Mouse (Mus musculus) cerebellum, postnatal 4 days (tissue): Measurements from ENCODE around the gene Elavl3.

Experiments
- DNase-seq, 2 experiments: peaks; one replicate each; pipeline ENCODE4 v3.0.0; 2022; ENCODE audit warnings: low spot score in 2 of 2, mixed read lengths in 1 of 2

Elavl3 gene

DNA sequence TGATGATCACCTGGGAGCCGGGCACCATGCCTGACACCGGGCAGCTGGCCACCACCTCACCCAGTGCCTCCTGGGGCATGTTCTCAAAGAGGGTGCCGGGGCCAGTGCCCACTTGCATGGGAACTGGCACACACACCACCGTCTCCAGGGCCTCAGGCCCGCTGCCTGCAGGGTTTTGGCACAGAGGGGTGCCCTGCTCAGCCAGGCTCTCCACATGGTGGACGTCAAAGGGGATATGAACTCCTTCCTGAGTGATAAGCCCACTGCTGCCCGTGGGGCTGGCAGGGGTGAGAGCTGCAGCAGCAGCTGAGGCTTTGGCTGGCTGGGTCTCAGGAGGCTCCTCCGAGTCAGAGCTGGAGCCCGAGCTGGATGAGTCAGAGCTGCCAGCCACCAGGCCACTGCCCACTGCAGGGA, 6.2 kb upstream of the Elavl3 start:
- peak; percentile 38 to 62 for DNase-seq

DNA sequence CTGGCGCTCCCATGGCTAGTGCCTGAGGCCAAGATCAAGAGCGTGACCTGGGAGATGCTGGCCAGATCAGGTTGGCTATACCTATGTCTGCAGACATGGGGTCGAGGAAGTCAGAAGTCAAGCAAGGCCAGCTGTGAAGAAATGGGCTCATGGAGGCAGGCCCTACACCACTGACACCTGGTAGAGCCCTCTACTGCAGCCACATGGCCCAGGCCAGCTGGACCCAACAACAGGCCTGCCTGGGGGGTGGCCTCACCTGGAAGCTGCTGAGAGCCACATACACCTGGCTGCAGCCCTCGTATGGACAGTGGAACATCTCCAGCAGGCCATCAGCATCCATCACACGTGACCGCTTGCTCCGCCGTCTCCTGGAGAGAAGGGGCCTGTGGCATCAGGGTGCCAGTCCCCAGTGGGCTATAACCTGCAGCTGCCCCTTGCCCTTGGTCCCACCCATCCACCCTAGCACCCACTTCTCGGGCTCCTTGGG, 5.3 kb upstream of the Elavl3 start:
- no peak for DNase-seq

DNA sequence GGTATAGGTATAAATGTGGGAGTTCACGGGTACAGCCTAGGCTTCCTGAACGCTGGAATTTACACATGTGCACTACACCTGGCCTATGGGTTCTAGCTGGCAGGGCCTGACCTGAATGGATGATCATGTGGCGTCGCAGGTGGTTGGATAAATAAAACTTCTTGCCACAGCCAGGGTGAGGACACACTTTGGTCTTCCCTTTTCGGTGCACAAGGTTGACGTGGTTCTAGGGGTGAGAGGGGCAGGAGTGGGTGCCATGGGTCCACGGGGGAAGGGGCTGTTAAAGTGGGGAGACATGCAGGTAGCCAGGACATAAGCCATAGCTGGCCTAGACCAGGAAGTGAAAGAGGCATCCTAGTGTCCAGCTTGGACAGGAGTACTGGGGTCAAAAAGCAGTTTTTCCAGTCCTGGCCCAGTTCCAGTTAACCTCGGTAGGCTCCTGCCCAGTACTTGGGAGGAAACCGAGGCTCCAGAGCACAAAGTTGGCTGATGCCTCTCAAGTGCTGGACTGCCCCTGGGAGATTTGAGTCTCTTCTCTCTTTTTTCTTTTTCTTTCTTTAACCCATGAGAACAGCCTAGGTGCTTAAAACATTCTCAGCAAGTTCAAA, 4.6 kb upstream of the Elavl3 start:
- no peak for DNase-seq

DNA sequence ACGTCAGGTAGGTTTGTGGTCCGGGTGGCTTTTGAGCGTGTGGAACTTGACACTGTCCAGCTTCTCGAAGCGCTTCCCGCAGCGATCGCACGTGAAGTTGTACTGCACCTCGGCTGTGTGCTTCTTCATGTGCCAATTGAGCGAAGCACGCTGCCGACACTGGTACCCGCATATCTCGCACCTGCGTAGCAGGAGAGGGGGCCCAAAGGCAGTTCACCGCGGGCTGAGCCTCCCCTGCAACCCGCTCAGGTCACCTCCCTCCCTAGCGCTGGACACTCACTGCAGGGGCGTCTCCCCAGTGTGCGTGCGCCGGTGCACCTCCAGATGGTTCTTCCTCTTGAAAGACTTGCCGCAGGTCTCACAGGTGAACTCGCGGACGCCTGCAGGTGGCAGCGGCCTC, 3.9 kb upstream of the Elavl3 start:
- no peak for DNase-seq

DNA sequence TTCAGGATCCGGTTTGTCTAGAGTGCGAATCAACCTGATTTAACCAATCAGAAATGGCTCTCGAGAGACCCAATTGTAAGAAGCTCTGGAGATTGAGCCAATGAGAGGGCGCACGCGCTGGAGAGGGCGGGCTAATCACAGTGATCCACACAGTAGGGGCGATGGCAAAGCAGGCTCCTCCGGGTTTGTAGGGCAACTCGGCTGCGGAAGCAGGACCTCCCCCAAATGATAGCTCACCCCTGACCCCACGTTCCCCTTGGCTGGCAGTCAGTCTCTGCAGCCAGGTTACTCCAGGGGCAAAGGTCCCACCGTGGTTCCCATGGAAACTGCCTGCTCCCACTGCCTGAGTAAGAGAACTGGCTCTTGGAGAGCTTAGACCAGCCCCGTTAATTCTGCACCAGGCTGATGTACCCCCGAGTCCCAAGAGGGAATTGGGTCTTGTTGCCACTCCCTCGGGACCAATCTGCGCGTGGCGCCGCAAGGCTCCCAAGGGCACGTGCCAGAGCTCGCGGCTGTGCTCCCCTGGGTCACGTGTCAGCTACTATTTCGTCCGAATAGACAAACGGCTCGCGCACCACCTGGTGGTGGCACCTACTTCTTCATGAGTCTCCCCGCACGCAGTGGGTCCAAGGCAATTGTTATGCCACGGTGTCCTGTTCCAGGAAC, 2.7 kb upstream of the Elavl3 start:
- peak; percentile 47 to 75 for DNase-seq

DNA sequence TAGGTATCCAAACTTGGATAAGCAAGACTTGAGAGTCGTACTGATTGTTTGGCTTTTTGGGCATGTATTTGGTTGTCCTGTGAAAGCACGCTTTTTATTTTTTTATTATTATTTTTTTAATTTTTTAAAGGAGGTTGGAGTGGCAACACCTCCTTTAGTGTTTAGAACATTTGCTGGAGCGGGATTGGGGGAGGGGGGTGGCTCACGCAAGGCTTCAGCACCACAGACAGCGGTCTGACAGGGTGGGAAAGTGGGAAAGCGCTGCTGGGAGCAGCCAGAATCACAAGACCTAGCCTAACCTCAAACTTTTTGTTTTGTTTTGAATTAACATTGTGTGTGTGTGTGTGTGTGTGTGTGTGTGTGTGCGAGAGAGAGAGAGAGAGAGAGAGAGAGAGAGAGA, 1.8 kb upstream of the Elavl3 start:
- no peak for DNase-seq

DNA sequence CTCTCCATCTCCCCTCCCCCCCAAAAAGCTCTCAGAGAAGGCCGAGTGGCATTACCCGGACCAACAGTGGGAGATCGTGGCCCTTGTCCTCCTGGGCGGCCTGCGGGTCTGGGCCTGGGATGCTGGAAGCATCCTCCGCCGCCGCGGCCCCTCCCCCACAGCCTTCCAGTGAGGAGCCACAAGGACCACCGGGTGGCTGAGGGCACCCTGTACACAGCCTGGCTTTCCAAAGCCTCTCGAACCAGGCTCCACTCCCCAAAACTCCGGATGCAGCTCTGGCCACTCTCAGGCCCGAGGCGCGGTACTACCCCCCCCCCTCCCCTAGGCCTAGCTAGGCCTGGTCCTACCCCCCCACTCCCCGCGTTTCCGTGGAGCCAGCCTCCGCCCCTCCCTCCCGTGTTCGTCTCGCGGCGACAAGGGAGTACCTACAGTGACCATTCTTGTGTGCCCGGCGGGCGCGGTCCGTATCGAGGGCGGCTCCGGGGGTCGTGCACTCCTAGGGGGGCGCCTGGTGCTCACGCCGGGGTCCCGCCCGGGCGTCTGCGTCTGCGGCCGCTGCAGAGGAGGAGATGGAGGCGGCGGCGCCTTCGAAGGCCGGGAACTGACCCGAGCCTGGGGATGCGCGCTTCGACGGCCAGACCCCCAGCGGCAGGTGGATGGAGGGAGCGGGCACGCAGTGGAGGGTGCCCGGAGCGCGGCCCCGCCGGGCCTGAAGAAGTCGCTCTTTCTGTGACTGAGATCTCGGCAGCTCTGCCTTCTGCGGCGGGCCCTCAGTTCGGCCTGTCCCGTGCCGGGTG, 464 bp downstream of the Elavl3 start:
- DNase-seq = peak in 1 of 2 experiments; percentile 63

DNA sequence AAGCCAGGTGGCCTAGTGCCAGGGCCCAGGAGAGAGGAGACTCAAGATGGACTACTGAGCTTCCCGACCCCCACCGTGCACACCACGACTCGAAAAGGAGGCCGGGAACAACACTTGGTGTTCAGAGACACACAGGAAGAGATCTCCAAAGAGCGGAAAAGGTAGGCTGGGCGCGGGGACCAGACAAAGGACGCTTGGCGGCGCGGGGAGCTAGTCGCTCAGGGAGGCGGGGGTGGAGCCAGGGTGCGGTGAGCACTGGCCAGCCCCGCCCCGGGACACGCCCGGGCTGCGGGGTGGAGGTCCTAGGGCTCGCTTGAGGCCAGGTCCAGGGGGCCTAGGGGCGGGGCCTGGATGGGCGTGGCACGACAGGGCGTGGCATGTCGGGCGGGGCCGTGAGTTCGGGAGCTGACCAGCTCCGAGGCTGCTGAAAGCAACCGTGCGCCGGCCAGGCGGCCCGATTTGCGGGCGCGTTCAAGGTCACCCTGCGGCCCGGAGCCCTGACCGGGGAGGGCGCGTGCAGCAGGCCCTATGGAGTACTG, 1.4 kb downstream of the Elavl3 start:
- DNase-seq = peak; percentile 38 to 80

DNA sequence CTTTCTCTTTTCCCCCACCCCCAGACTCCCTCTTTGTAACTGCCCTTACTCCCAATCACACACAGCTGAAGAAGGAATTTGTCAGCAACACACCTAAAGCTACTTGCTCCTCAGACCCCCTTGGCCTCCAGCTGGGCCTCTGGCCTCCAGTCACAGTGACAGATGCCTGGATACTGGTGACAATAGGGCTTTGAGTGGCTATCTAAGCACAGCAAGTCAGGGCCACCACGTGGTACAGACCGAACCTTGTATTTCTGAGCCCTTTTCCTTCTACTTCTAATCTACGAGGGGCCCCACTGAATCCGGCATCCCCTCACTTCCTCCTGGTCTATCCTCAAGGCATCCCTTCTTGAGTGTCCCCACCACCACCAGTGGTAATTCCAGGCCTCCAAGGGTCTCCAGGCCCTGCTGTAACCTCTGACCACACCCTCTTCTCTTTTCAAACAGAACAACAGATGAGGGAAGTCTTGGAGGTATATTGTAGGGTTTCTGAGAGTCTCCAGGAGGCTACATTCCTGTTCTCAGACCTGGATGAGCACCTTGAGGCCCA, 2.0 kb downstream of the Elavl3 start:
- DNase-seq = peak in 1 of 2 experiments; percentile 53

DNA sequence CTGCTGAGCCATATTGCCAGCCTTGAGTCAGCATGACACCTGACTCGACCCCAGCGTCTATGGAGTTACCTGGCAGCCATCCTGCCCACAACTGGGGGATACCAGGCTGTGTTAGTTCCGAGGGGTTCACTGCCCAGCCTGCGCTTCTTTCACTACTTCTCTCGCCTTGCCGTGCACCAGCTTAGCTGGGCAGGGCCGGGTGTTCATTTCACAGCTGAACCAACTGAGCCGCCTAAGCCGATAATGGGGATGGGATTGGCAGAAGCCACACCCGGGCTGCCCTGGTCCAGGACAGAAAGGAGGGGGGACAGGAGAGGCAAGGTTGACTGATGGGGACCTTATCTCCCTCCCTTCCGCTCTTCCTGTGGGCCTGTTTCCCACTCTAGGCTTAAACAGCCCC, 2.5 kb downstream of the Elavl3 start:
- peak in 1 of 2 experiments; percentile 34 for DNase-seq

DNA sequence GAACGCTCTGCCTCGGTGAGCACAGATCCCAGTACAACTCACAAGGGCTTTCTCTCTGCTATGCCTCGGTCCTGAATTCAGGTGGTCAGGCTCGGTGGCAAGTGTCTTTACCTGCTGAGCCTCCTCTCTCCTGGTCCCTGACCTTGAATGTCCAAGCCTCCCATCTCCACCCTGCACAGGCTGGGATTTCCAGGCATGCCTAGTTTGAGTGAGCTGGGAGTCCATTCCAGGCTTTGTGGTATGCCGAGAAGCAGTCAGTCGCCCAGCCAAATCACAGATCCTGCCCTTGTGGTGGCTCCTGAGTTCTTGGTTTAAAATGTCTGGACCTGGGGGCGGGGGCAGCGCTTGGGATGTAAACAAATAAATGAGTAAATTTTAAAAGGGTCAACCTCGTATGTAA, 4.5 kb downstream of the Elavl3 start:
- no peak for DNase-seq

DNA sequence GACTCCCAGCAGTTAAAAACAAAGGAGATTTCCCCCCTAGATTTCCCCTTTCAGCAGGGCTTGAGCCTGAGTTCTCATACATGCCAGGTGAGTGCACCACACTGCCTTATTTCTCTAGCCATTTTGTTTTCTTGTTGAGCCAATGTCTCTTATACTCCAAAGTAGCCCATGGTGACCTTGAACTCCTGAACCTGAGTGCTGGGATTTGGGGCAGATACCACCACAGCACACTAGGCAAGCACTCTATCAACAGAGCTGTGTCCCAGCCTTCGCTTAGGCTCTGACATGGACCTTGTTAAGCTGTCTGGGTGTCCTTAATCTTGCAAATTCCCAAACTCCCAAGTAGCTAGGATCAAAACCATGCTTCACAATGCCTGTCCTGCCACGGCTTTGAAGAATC, 10.0 kb downstream of the Elavl3 start:
- no peak for DNase-seq

DNA sequence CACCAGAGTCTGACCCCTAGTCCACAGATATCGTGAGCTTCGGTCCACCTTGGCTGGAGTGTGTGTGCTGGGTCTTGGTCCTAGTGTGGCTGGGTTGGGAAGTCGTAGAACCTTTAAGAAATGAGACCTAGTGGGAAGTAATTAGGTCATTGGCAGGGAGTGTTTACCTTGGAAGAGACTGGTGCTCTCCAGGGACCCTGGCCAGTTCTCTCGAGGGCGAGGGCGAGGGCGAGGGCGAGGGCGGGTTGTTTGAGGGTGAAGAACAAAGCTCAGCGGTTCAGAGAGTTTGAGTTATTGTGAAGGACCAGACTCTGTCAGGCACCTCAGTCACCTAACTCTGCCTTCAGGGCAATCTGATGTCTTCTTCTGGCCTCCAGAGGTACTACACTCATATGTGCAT, 14.0 kb downstream of the Elavl3 start:
- DNase-seq = no peak

DNA sequence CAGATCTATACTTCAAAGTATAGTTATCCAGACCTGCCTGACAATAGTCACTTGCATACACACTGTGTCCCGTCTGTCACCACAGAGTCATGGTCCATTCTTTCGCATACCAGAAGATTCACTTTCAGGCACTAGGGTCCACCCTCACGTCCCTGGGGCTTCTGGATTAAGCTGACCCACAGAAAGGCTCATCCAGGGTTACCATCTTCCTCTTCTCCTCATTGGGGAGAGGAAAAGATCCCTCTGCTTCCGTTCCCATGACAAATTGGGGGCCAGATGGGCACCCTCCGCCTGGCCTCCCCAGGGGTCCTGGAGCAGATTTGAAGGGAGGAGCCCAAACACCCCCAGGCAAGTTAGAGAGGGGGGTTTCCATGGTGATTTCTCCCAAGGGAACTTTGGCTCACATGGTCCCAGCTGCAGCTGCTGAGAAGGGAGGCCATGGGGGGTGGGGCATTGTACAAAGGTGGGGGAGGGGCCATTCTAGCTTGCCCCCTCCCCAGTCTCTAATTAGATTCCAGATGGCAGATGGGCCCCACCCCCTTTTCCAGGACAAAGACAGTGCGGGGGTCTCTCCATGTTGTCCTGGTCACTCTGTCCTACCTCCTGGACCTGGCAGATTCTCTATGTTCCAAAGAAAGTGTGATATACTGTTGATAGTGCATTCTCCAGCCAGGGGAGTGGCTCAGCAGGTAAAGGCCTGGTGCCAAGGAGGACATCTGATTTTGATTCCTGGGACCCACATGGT, 16.4 kb downstream of the Elavl3 start:
- no peak for DNase-seq

DNA sequence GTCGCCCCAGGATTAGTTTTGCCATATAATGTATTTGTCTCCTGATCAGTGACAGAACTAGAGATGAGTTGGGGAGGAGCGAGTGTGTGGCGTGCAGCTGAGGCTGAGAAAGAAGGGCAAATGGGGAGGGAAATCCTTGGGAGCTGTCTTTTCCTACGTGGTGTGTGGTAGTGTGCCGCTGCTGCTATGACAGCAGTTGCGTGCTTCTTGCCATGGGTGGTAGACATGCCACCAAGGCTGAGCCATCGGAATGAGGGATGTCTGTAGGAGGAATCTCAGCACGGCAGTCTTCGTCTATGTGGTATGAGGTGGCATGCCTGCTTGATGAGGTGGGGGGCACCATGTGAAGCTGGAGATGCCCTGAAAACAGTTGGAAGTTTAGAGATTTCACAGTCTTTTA, 21.4 kb downstream of the Elavl3 start:
- no peak for DNase-seq

DNA sequence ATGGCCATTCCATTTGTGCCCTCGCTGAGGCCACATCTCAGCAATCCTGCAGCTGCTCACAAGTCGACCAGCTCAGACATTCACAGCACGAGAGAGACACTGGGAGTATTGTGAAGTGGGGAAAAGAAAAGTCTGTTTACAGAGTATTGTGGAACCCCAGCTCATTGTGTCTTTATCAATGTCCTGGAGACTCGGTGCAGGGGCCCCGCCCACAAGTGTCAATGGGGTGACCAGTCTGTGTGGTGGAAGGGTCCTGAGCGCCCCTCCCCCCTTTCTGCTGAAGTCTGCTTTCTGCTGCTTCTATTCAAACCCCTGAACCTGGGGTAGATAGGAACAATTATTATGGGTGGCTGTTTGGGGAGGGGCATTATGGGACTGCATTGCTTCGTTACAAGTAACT, 23.4 kb downstream of the Elavl3 start:
- no peak for DNase-seq

DNA sequence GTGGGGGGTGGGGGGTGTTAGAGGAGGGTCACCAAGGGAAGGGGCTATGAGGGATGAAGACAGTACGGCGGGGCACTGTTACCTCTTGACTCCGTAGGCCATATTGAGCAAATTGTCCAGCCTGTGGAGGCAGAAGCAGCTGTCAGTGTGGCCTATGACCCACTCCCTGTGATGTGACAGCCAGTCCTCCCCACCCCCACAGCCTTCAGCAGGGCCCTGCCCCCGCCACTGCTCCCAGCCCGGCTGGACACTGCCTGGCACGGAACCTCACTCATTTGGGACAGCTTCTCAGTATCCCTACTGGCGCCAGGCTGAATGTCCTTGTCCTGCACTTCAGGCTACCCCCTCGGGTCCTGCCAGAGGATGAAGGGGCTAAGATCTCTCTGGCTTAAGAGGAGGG, 27.2 kb downstream of the Elavl3 start:
- no peak for DNase-seq

DNA sequence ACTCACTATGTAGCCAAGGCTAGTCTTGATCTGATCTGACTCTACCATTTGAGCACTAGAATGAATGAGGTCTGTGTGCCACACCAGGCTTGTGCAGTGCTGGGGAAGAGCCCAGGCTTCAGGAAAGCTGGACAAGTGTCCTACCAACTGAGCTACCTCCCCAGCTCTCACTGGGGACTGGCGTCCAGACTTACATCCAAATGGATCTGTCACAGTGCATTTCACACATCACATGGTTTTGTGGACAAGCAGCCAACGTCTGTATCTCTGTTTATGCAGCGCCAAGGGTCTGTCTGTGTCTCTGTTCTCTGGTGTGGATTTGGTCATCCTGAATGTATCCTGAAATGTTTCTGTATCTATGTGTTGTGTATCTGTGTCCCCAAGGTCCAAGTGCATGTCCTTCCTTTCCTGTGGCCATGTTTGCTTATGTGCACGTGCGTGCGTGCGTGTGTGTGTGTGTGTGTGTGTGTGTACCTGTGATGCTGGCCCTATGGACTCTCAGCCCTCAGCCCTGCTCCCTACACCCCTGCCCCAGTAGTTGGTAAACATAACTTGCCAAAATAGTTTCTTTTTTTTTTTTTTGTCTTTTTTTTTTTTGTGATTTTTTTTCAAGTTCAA, 34.5 kb downstream of the Elavl3 start:
- DNase-seq = no peak

DNA sequence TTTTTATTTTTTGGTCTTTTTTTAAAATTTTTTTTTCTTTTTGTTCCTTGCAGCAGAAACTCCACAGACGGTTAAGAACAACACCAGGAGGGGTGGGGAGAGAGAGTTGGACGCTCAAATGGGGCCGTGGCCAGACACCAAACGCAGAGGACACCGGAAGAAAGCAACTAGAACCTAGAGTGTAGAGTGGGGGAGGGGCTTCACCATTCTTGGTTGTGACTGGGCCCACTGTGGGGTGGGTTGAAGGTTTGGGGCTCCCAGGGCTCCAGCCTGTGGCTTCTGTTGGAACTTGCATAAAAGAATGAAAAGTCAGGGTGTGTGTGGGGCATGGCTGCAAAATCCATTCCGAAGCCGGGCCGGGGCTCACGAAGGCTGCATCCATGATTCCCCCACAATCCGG, 35.6 kb downstream of the Elavl3 start:
- DNase-seq = no peak

DNA sequence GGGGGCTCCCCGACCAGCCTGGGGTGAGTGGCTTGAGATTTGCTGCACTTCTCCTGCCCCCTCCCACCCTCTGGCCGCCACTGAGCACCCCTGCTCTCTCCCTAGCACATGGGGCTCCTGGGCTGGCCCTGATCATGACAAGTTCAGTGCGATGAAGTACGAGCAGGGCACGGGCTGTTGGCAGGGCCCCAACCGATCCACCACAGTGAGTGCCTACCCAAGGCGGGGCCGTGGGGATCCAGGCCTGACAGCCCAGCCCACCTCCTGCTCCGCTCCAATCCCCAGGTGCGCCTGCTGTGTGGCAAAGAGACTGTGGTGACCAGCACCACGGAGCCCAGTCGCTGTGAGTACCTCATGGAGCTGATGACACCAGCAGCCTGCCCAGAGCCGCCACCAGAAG, 39.1 kb downstream of the Elavl3 start:
- DNase-seq = no peak

DNA sequence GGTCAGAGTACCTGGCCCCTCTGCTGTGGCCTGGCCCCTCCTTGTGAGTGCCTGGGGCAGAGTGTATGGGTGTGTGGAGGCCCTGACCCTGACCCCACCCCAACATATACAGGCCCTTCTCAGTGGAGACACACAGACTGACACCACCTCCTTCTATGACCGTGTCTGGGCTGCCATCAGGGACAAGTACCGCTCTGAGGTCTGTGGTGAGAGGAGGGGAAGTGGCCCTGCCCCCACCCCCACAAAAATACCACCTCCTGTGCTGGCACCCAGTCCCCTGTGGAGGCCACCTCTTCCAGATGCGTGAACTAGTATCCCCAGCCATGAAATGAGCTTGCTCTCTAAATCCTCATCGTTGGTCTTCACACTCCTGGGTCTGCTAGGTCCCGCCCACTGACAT, 40.8 kb downstream of the Elavl3 start:
- DNase-seq = no peak
